8 mouse cellular contexts compared by ENCODE assay signal in the genomic region with DNA sequence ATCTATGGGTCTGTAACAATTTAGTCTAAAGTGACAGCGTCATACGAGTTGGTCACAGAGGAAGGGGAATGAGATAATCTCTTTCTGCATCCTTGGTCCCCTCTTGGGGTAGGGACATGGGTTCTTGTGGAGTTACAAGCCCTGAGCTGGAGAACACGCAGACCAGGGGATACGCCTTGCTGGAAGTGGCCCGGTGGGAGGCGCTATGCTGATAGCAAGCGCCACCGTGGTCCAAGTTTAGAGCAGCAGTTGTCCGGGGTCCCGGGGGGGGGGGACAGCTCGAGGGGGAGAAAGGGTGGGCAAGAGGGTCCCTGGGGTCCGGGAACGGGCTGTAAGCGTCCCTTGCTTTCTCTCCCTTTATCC. TPM values are rescaled to one million over a fixed set of nuclear protein-coding genes. Genes with fewer than 3 reads are reported as not detected.
DNase-seq lines count a peak whose midpoint lies in the region; ATAC-seq and TF ChIP-seq lines count a peak whose summit lies in the region.

No protein-coding gene starts in this region.

- peak overlapping the region; percentile 86; the same call in 1 of the 2 replicates for H3K27ac ChIP-seq in embryonic facial prominence, embryonic 12.5 days
- H3K27ac ChIP-seq in hindbrain, embryonic 10.5 days = peak overlapping the region; percentile 98
- no peak overlapping the region for H3K27ac ChIP-seq in limb, embryonic 14.5 days (replicated peaks; ENCODE audit: low read depth, low read length)
- H3K27ac ChIP-seq in midbrain, postnatal 0 days (ENCODE audit: low read depth, low read length) = peak overlapping the region; percentile 87; the same call in 1 of the 2 replicates

- peak overlapping the region; percentile 83 for H3K4me3 ChIP-seq in embryonic facial prominence, embryonic 12.5 days
- H3K4me3 ChIP-seq in hindbrain, embryonic 10.5 days = peak overlapping the region; percentile 81
- peak overlapping the region; percentile 67 for H3K4me3 ChIP-seq in limb, embryonic 14.5 days (replicated peaks; ENCODE audit: low read length)
- H3K4me3 ChIP-seq in midbrain, postnatal 0 days (ENCODE audit: low read depth, low read length) = peak overlapping the region; percentile 88

- H3K4me2 ChIP-seq in embryonic facial prominence, embryonic 12.5 days (replicated peaks) = peak overlapping the region; percentile 75
- H3K4me2 ChIP-seq in limb, embryonic 14.5 days (replicated peaks; ENCODE audit: low read depth, low read length, severe bottlenecking) = peak overlapping the region; percentile 84
- H3K4me2 ChIP-seq in midbrain, postnatal 0 days (ENCODE audit: low read depth, low read length, poor library complexity, severe bottlenecking) = peak overlapping the region; percentile 68

- H3K9ac ChIP-seq in embryonic facial prominence, embryonic 12.5 days = peak overlapping the region; percentile 89
- peak overlapping the region; percentile 84 for H3K9ac ChIP-seq in limb, embryonic 14.5 days (ENCODE audit: low read depth, low read length, severe bottlenecking)
- H3K9ac ChIP-seq in midbrain, postnatal 0 days (replicated peaks; ENCODE audit: low read length, poor library complexity, severe bottlenecking) = peak overlapping the region; percentile 89

- ATAC-seq in cerebellum, adult (ENCODE audit: insufficient number of reproducible peaks, low FRiP score, low TSS enrichment) = peak; percentile 57
- ATAC-seq in embryonic facial prominence, embryonic 12.5 days (ENCODE audit: insufficient number of reproducible peaks, insufficient read depth, low FRiP score, low TSS enrichment) = peak; percentile 9; the same call in 1 of the 2 replicates
- ATAC-seq in limb, embryonic 14.5 days (ENCODE audit: low FRiP score, low read depth) = peak; percentile 49
- peak; percentile 69 for ATAC-seq in midbrain, postnatal 0 days (ENCODE audit: low FRiP score)

- no peaks in the 10 kb centered on the region for H3K9me3 ChIP-seq in embryonic facial prominence, embryonic 12.5 days
- no peaks in the 10 kb centered on the region for H3K9me3 ChIP-seq in hindbrain, embryonic 10.5 days
- no peaks in the 10 kb centered on the region for H3K9me3 ChIP-seq in limb, embryonic 14.5 days (ENCODE audit: control insufficient read depth, low read length)
- no peaks in the 10 kb centered on the region for H3K9me3 ChIP-seq in midbrain, postnatal 0 days (ENCODE audit: low read length)

- DNase-seq in cerebellum, postnatal 4 days (ENCODE audit: low spot score in 2 of 2) = no peak
- peak; percentile 55 for DNase-seq in ES-CJ7 (ENCODE audit: low read depth, low spot score)
- no peak for DNase-seq in hindbrain, embryonic 10.5 days (ENCODE audit: low spot score)
- peak; percentile 68 for DNase-seq in limb, embryonic 14.5 days (ENCODE audit: low spot score)
- peak; percentile 71 for DNase-seq in midbrain, postnatal 0 days (ENCODE audit: low spot score)
- DNase-seq in adipocyte (ENCODE audit: low spot score) = no peak

- TF ChIP-seq POLR2A in limb, embryonic 14.5 days (IDR thresholded peaks at IDR 0.05; ENCODE audit: borderline replicate concordance, extremely low read depth, insufficient read depth, insufficient read length) = no peak

- no peaks in the 10 kb centered on the region for H3K27me3 ChIP-seq in embryonic facial prominence, embryonic 12.5 days
- H3K27me3 ChIP-seq in hindbrain, embryonic 10.5 days (ENCODE audit: insufficient read depth, poor library complexity, severe bottlenecking) = peaks cover 12% of the 10 kb centered on the region
- no peaks in the 10 kb centered on the region for H3K27me3 ChIP-seq in limb, embryonic 14.5 days (ENCODE audit: control insufficient read depth, insufficient read depth, low read length)
- no peaks in the 10 kb centered on the region for H3K27me3 ChIP-seq in midbrain, postnatal 0 days (ENCODE audit: insufficient read depth, low read length)

- WGBS in embryonic facial prominence, embryonic 12.5 days = 1% methylated on average over 14 of the region's 14 CpGs
- WGBS in hindbrain, embryonic 10.5 days = under 1% methylated on average over 14 of the region's 14 CpGs
- WGBS in limb, embryonic 14.5 days = 1% methylated on average over 10 of the region's 14 CpGs
- under 1% methylated on average over 14 of the region's 14 CpGs for WGBS in midbrain, postnatal 0 days

- no peaks in the 10 kb centered on the region for H3K36me3 ChIP-seq in embryonic facial prominence, embryonic 12.5 days
- H3K36me3 ChIP-seq in hindbrain, embryonic 10.5 days = 0 out of 2 replicates have a peak, but pooled peaks cover 1% of the 10 kb centered on the region
- H3K36me3 ChIP-seq in limb, embryonic 14.5 days (ENCODE audit: control insufficient read depth, insufficient read depth, low read length) = no peaks in the 10 kb centered on the region
- no peaks in the 10 kb centered on the region for H3K36me3 ChIP-seq in midbrain, postnatal 0 days (ENCODE audit: insufficient read depth, low read length)

- peaks cover 22% of the 10 kb centered on the region for H3K4me1 ChIP-seq in embryonic facial prominence, embryonic 12.5 days
- peaks cover 78% of the 10 kb centered on the region for H3K4me1 ChIP-seq in hindbrain, embryonic 10.5 days (replicated peaks)
- H3K4me1 ChIP-seq in limb, embryonic 14.5 days (ENCODE audit: control insufficient read depth, insufficient read depth, low read length) = peaks cover 8% of the 10 kb centered on the region
- H3K4me1 ChIP-seq in midbrain, postnatal 0 days (ENCODE audit: insufficient read depth, low read length) = peaks cover 8% of the 10 kb centered on the region; the same call in 1 of the 2 replicates

- TF ChIP-seq CTCF in midbrain, postnatal 0 days (IDR thresholded peaks at IDR 0.05) = peak; percentile 50

RNA-seq across cellular contexts. Expression of a gene that starts 51.7 kb away (rescaled TPM):
- 58.4 and 63.1 TPM in 2 replicates for polyA plus RNA-seq in embryonic facial prominence, embryonic 12.5 days (2016; fragmentation: Nextera tagmentation; extraction: Ambion mirVana)
- polyA plus RNA-seq in hindbrain, embryonic 10.5 days (2016; fragmentation: Nextera tagmentation; extraction: Ambion mirVana) = 104 and 125 TPM in 2 replicates
- polyA plus RNA-seq in limb, embryonic 14.5 days (2012; rRNA removed) = 36.3 and 38.4 TPM in 2 replicates
- 44.4 and 48.2 TPM in 2 replicates for polyA plus RNA-seq in limb, embryonic 14.5 days (2014; fragmentation: Nextera tagmentation; extraction: Ambion mirVana)
- total RNA-seq in midbrain, postnatal 0 days (2014; rRNA removed) = 43.9 and 52.0 TPM in 2 replicates
- polyA plus RNA-seq in midbrain, postnatal 0 days (2015; fragmentation: Nextera tagmentation; extraction: Ambion mirVana) = 34.0 and 37.4 TPM in 2 replicates

Comparison
In these comparisons a context has a peak if more than half of its experiments do, and no peak if none do; other contexts are left out.
1. ATAC-seq: peak in every context shown above with its lines; median percentile 69 in midbrain, postnatal 0 days; 57 in cerebellum, adult; 49 in limb, embryonic 14.5 days; 9 in embryonic facial prominence, embryonic 12.5 days.
2. DNase-seq: peak in ES-CJ7 (single experiment), limb, embryonic 14.5 days (single experiment) and midbrain, postnatal 0 days (single experiment); none in cerebellum, postnatal 4 days (0 of 2), hindbrain, embryonic 10.5 days (single experiment) and adipocyte (single experiment).
3. Peak in every context shown above with its lines, with median percentiles within 50 percentile points of each other: H3K4me2 ChIP-seq, H3K4me3 ChIP-seq and H3K9ac ChIP-seq.